Mouse (Mus musculus): ENCODE results near the gene Myh3. TPM values are rescaled to one million over a fixed set of nuclear protein-coding genes. Genes with fewer than 3 reads are reported as not detected.
A peak's percentile ranks its signal among the peaks of the same experiment; 100 is the strongest.

The Myh3 gene
- total RNA-seq, 2 experiments from 2014 or later, result 79.0 to 104 TPM

- no peak for DNase-seq
These were observed 27.6 kb downstream of the Myh3 start for GRCm38 (mm10) chr11:67105689-67106088.

- DNase-seq, result no peak
These were observed 28.9 kb downstream of the Myh3 start for GRCm38 (mm10) chr11:67106973-67107372.

- peak; percentile 79 for DNase-seq
These were observed 32.3 kb downstream of the Myh3 start for GRCm38 (mm10) chr11:67110168-67110948.

- DNase-seq, result peak; percentile 82
These were observed 34.1 kb downstream of the Myh3 start for GRCm38 (mm10) chr11:67112019-67112850.

- peak; percentile 81 for DNase-seq
These were observed 34.7 kb downstream of the Myh3 start for GRCm38 (mm10) chr11:67112851-67113202.

GRCm38 (mm10) chr11:67113381-67113780 is 35.3 kb downstream of the Myh3 start:
- DNase-seq, result no peak

- no peak for DNase-seq
These were observed 36.2 kb downstream of the Myh3 start for GRCm38 (mm10) chr11:67114261-67114660.

GRCm38 (mm10) chr11:67114901-67115300 is 36.8 kb downstream of the Myh3 start:
- no peak for DNase-seq

GRCm38 (mm10) chr11:67116725-67117124 is 38.6 kb downstream of the Myh3 start:
- DNase-seq, result no peak

GRCm38 (mm10) chr11:67119539-67120070 is 41.5 kb downstream of the Myh3 start:
- no peak for DNase-seq

GRCm38 (mm10) chr11:67120697-67121294 is 42.7 kb downstream of the Myh3 start:
- DNase-seq, result peak; percentile 60

GRCm38 (mm10) chr11:67124943-67125342 is 46.8 kb downstream of the Myh3 start:
- DNase-seq, result no peak

- DNase-seq, result peak; percentile 52
These were observed 47.3 kb downstream of the Myh3 start for GRCm38 (mm10) chr11:67125361-67125760.

- DNase-seq, result no peak
These were observed 55.4 kb downstream of the Myh3 start for GRCm38 (mm10) chr11:67133526-67133925.

GRCm38 (mm10) chr11:67134654-67135053 is 56.6 kb downstream of the Myh3 start:
- no peak for DNase-seq

- DNase-seq, result no peak
These were observed 57.4 kb downstream of the Myh3 start for GRCm38 (mm10) chr11:67135532-67135931.

- DNase-seq, result no peak
These were observed 61.5 kb downstream of the Myh3 start for GRCm38 (mm10) chr11:67139556-67139955.

GRCm38 (mm10) chr11:67140175-67140574 is 62.1 kb downstream of the Myh3 start:
- no peak for DNase-seq

GRCm38 (mm10) chr11:67141031-67141430 is 62.9 kb downstream of the Myh3 start:
- DNase-seq, result no peak

GRCm38 (mm10) chr11:67142047-67142446 is 63.9 kb downstream of the Myh3 start:
- no peak for DNase-seq

- no peak for DNase-seq
These were observed 65.0 kb downstream of the Myh3 start for GRCm38 (mm10) chr11:67143065-67143464.

GRCm38 (mm10) chr11:67143863-67144498 is 65.9 kb downstream of the Myh3 start:
- no peak for DNase-seq
